Mouse (Mus musculus) olfactory bulb, adult 2 months (tissue): ENCODE measurements around the gene Inpp5b. TPM values are rescaled to one million over a fixed set of nuclear protein-coding genes. Genes with fewer than 3 reads are reported as not detected.
A peak's percentile ranks its signal among the peaks of the same experiment; 100 is the strongest.

Experiments used
- H3K27ac ChIP-seq: fragments of 200-500 bp; 2 replicates; pipeline ENCODE4 v1.5.1; 2012; ENCODE audit warnings: low read depth, low read length; ENCODE audit not compliant: insufficient read depth
- H3K4me1 ChIP-seq: fragments of 200-500 bp; 2 replicates; pipeline ENCODE4 v1.6.1; 2012; ENCODE audit warnings: low read length; ENCODE audit not compliant: control insufficient read depth, insufficient read depth
- H3K4me3 ChIP-seq: fragments of 200-500 bp; 2 replicates; pipeline ENCODE4 v1.5.1; 2012; ENCODE audit warnings: mild to moderate bottlenecking, low read depth, low read length, moderate library complexity; ENCODE audit not compliant: insufficient read depth
- CTCF ChIP-seq: fragments of 200-500 bp; IDR thresholded peaks from 2 replicates; pipeline ENCODE4 v1.5.1; 2012; ENCODE audit warnings: low read depth, mild to moderate bottlenecking, low read length, moderate library complexity; ENCODE audit not compliant: insufficient read depth
- POLR2A ChIP-seq: fragments of 200-500 bp; IDR thresholded peaks from 2 replicates; pipeline ENCODE4 v1.6.1; 2012; ENCODE audit warnings: mild to moderate bottlenecking, low read depth, low read length, moderate library complexity; ENCODE audit not compliant: insufficient read depth
- WGBS: fragments of 180-500 bp; shearing (Covaris S2); methylation state at CpG from one replicate; pipeline ENCODE4 v1.1.7; 2018; 5-methylcytosine and 5-hydroxymethylcytosine counted together
- polyA plus RNA-seq: library from polyadenylated mRNA; stranded (reverse); fragments of >200 nt; gene quantifications from 2 replicates; pipeline ENCODE4 v1.2.4, GENCODE M21; 2012; ENCODE audit warnings: low replicate concordance; ENCODE audit not compliant: missing spikeins, insufficient read depth, insufficient read length

Gene Inpp5b
- polyA plus RNA-seq = not detected in 2 replicates

DNA sequence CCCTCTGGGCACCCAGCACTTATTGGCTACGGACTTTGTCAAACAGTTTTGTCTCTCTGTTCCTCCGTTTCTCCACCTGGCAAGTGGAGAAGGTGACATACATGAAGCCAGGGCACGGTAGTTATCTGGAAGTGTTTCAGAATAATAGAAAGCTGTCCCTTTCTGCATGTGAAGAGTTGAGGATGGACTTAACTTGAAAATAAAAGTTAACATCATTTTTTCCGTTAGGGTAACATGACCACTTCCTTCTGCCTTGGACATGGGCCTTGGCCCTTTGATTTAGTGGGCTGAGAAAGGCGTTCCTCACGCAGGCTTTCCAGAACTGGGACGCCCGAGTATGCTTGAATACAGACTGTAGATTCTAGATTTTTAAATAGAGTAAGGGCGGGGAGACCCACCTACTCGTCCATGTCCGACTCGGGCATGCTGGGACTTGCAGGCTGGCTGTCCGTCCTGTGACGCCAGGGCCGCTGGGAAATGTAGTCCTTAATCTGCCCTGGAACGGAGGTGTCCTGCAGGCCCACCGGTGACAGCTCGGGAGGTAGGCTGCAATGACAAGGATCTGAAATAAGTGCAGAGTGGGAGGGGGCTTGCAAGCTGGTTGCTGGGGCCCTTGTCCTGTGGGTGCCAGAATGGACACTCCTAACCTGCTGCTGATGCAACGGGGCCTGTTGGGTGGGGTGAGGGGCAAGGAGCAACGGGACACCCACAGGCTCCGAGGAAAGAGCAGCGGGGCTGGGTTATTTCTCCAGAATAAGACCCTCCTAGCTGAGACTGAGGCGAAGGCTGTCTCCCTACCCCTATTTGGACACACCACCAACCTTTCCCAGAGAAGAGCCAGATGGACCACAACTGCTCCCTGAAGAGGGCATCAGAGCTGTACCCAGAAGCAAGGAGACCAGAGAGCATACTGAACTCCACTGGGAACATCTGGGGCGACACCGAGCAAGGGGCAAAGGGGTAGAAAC, at the start of gene Inpp5b:
TSS of gene Inpp5b (plus strand) at position 475 of the 968 bp plus-strand sequence.
- H3K4me1 ChIP-seq = peaks cover 19% of the 10 kb centered on the region
- 6% methylated on average over 25 of the region's 25 CpGs for WGBS
- H3K27ac ChIP-seq = peak within 1 kb of the TSS; percentile 52; the same call in 1 of the 2 replicates
- peak within 1 kb of the TSS; percentile 94 for H3K4me3 ChIP-seq
- TF ChIP-seq POLR2A (no peak), CTCF (no peak)

DNA sequence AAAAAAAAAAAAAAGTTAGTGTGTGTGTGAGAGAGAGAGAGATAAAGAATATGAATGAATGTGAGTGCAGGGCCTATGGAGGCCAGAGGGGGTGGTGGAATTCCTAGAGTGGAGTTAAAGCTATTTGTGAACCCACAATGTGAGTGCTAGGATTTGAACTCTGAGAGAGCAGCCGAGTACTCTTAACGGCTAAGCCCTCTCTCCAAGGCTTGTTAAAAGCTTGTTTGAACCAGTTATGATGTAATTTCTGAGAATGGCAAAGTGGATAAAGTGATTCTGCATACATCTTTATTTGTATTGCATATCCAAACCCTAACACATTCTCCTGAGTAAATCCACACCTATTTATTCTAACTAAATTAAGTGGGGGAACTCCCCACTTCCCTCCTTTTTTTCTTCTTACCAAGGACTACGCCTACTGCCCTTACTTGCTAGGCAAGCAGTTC, 49.2 kb upstream of the Inpp5b start:
- Histone ChIP-seq H3K4me3 (no peak overlapping the region), H3K4me1 (peaks cover 11% of the 10 kb centered on the region), H3K27ac (no peak overlapping the region)
- 60% methylated on average over 3 of the region's 3 CpGs for WGBS
- TF ChIP-seq POLR2A = no peak
- TF ChIP-seq CTCF = no peak

DNA sequence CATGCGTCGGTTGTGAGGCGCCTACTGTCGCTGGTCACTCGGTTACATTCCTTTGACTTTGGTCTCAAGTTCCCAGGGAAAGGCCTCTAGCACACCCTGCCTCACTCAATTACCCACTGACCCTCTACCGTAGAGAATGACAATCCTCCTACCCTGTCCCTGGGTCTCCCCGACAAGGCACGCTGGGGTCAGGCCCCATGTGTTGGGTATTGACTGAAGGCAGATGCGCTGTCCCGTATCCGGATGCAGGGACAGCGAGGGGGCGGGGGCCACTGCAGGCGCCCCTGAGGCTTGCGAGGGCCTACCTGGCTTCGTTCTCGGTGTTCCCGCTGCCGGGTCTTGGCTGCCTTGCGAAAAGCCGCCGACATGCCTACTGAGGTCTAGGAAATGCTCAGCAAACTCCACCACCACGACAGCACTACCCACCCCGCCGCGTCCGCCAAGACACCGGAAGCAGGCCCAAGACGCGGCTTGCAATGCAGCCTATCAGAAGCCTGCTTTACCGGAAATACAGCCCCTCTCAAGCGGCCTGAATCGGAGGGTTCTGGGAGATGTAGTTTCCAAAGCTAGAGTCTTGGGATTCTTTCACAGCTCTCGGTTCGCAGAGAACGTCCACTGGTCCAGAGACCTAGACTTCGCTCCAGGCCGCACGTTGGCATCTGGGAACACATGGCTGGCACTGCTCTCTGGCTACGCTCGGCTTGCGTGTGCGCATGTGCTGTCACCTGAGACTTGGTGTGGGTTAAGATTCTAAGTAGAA, 48.3 kb upstream of the Inpp5b start, which contains the start of gene Utp11:
TSS of gene Utp11 (minus strand) at position 466 of the 760 bp plus-strand sequence.
- TF ChIP-seq CTCF (no peak), POLR2A (peak; percentile 61; the same call in 1 of the 2 replicates)
- WGBS = under 1% methylated on average over 43 of the region's 43 CpGs
- Histone ChIP-seq H3K27ac (no peak within 1 kb of the TSS), H3K4me3 (peak within 1 kb of the TSS; percentile 77), H3K4me1 (peaks cover 11% of the 10 kb centered on the region)

DNA sequence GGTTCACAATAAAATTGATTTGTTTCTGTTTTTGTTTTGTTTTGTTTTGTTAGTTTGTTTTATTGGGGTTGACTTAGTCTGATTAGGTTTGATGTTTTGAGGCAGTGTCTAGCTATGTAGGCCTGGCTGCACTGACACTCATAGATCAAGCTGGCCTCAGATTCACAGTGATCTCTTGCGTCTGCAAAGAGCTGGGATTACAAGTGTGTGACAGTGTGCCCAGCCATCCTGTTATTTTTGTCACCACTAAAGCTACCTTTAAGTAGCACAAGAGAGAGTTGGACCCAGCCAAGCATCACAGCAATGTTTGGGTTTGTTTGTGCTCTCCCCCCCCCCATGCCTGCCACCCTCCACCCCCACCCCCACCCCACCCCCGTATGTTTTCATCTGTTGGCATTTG, 47.1 kb upstream of the Inpp5b start:
- peaks cover 11% of the 10 kb centered on the region for H3K4me1 ChIP-seq
- WGBS = 84% methylated on average over 2 of the region's 2 CpGs
- H3K27ac ChIP-seq = no peak overlapping the region
- no peak for TF ChIP-seq POLR2A
- TF ChIP-seq CTCF = no peak
- no peak overlapping the region for H3K4me3 ChIP-seq

DNA sequence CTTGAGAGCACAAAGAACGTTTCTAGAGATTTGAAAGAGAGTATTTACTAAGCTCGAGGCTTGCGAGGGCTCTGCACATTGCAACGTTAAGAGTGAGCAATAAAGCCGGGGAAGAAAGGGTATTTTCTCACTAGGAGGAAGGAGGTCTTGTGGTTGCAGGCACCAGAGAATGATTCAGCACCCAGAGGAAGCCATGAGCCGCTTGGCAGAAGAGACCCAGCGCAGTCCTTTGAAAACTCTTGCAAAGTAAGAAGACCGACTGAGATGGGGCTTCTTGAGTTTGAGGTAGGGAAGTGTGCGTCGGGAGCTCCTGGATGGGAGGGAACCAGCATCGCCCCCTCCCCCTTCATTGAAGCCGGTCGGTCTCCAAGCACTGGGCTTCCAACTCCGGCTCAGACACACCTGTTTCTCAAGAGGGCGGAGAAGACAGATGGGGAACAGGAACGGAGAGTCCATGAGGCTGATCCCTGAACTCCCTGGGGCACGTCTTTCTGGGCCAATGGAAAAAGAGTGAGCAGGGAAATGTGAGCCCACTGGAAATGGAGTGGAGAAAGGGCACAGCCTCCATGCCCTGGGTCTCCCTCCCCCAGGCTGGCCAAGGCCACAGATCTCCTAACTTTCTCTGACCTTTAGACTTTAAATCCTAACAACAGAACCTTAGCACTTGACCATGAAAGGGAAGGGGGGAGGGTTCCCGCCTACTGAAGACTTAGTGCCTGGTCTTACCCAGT, 45.7 kb upstream of the Inpp5b start:
- Histone ChIP-seq H3K27ac (no peak overlapping the region), H3K4me3 (no peak overlapping the region), H3K4me1 (peaks cover 22% of the 10 kb centered on the region)
- WGBS = 18% methylated on average over 18 of the region's 18 CpGs
- TF ChIP-seq POLR2A (no peak), CTCF (no peak)

DNA sequence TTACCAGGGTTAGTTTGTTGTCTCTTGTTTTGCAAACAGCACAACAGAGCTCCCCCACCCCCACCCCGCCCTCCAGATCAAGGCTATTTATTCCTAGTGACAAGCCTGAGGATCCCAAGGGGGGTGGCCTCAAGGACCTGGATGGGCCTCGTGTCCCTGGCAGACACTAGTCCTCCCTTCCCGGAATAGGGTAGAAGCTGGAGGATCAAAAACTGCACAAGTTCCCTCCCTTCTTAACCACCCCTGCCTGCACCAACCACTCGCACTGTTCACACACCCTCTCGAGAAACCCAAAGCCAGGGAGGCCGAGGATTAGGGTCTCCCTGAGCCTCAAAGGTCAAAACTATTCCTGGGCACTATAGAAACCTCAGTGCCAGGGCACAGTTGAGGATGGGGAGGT, 41.9 kb upstream of the Inpp5b start:
- Histone ChIP-seq H3K27ac (no peak overlapping the region), H3K4me3 (no peak overlapping the region), H3K4me1 (peaks cover 37% of the 10 kb centered on the region)
- 56% methylated on average over 6 of the region's 6 CpGs for WGBS
- TF ChIP-seq POLR2A = no peak
- no peak for TF ChIP-seq CTCF

DNA sequence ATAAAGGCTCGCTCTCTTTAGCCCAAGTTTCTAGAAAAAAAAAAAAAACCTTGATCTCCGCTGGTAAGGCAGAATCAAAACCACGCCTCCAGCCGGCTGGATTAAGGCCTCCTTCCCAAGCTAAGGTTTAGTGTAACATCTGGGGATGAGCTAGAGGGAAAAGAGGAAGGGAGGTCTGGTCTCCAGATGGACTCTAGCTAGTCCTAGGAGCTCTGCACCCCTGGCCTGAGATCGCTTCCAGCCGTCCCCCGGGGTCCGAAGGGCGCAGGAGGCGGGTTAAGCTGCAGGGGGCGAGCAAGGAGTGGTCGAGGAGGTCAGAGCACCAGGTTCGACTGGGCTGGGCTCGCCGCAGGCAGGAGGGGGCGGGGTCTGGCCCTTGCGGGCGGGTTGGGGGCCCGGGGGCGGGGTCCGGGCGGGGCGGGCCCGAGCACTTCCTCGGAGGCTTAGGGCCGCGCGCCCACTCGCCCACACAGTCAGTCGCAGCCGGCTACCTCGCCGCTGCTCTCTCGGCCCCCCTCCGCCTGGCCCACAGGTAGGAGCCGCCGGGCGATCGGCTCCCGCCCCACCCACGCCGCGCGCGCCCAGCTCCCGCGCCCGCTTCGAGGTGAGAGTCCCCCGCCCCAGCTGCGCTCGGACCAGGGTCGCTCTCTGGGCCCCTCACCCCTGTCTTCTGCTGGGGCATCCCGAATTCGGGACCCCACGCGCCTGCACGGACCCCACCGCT, 41.2 kb upstream of the Inpp5b start, which contains the start of gene Fhl3:
TSS of gene Fhl3 (plus strand) at position 454 of the 724 bp plus-strand sequence.
- Histone ChIP-seq H3K4me1 (peaks cover 39% of the 10 kb centered on the region), H3K27ac (no peak within 1 kb of the TSS), H3K4me3 (peak within 1 kb of the TSS; percentile 50)
- WGBS = 1% methylated on average over 48 of the region's 59 CpGs
- TF ChIP-seq CTCF = no peak
- TF ChIP-seq POLR2A = no peak
